Mouse (Mus musculus): ENCODE measurements around the gene Carhsp1.

GRCm38 (mm10) chr16:8679780-8680179, 7.8 kb upstream of the Carhsp1 start:
- TF ChIP-seq POLR2A (IDR thresholded peaks at IDR 0.05; ENCODE audit: borderline replicate concordance, control insufficient read depth, low read depth, low read length): no peak
- TF ChIP-seq CTCF (IDR thresholded peaks at IDR 0.05; ENCODE audit: control insufficient read depth, insufficient read depth, low read length): no peak

Data from bone marrow, adult 2 months (tissue).